Mouse (Mus musculus): ENCODE data around the gene Foxn1.

GRCm38 (mm10) chr11:78344328-78344889 lies 41.9 kb downstream of the Foxn1 start:
- TF ChIP-seq HCFC1 (IDR thresholded peaks at IDR 0.05; ENCODE audit: borderline replicate concordance, insufficient read depth, low read length) (no peak), MAFK (IDR thresholded peaks at IDR 0.05; ENCODE audit: insufficient read depth, low read depth, low read length) (no peak)

Measured in ES-E14 (cell line).